Mouse (Mus musculus): ENCODE results near the gene Nfil3. TPM values are rescaled to one million over a fixed set of nuclear protein-coding genes. Genes with fewer than 3 reads are reported as not detected.

Nfil3 gene
- polyA plus RNA-seq, 1 experiment = not detected

DNA sequence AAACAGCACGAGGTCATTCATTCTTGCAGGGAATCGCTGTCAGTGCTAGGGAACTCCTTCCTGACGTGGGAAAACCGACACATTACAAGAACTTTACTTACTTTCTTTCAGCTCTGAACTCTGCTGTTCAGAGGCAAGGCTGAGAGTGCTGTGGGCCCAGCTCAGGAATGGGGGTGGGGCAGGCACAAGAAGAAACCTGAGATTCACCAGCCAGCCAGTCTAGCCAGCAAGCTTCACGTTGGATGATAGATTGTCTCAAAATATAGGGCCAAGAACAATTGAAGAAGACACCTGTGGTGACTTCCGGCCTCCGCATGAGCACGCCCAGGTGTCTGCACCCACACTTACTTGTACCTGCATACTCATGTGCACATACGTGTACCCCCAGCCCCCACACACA lies 9.3 kb upstream of the Nfil3 start:
- no peak for TF ChIP-seq GATA1 (IDR thresholded peaks at IDR 0.05; ENCODE audit: low read length)

DNA sequence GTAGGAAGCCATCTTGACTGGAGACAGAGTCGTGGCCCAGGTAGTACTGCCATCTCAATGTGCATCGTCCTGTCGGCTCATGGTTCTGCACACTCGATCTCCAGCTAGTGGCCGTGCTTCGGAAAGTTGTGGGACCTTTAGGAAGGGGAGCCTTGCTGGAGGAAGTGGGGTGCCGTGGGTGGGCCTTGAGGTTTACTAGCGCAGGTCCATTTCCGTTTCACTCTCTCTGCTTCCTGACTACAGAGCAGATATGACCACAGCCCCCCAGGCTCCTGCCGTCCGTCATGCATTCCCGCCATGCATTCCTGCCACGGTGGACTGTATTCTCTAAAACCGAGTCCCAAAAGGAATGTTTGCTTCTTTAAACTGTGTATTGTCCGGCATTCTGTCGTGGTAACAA lies 8.1 kb upstream of the Nfil3 start:
- no peak for TF ChIP-seq GATA1 (IDR thresholded peaks at IDR 0.05; ENCODE audit: low read length)

DNA sequence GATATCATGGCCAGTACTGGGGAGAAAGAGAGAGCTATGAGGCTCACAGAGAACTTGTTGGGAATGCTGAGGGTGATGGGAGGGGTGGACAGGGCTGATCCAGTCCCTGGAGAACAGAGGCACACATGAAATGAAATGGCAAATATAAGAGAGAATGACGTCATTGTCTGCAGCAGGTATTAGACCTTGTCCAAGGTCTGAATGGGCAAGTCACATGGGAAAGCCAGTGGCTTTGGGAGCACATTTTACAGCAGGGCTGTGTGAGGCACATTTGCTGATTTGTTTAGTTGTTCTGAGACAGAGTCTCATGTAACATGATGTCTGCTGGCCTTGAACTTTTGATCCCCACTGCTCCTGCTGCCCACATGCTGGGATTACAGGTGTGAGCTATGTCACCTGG lies 7.0 kb upstream of the Nfil3 start:
- TF ChIP-seq GATA1 (IDR thresholded peaks at IDR 0.05; ENCODE audit: low read length) = no peak

DNA sequence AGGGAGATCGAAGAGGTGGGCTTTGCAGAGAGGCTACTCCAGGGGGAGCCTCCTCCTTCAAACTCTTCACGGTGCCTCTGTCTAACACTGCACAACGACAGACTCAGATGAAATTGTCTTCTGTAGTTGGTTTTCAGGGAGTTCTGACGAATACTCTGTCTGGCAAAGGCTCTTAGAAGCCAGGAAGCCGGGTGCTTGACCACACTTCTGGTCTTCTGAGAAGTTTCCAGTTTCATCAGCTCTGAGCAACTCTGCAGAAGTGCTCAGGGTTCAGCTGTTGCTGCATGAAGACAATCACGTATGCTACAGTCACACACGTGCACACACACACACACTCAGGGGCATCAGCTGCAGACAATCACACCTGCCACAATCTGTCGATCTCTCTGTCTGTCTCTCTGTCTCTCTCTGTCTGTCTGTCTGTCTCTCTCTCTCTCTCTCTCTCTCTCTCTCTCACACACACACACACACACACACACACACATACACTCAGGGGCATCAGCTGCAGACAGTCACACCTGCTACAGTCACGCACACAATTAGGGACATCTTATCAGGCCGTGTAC lies 5.4 kb upstream of the Nfil3 start:
- no peak for TF ChIP-seq GATA1 (IDR thresholded peaks at IDR 0.05; ENCODE audit: low read length)

DNA sequence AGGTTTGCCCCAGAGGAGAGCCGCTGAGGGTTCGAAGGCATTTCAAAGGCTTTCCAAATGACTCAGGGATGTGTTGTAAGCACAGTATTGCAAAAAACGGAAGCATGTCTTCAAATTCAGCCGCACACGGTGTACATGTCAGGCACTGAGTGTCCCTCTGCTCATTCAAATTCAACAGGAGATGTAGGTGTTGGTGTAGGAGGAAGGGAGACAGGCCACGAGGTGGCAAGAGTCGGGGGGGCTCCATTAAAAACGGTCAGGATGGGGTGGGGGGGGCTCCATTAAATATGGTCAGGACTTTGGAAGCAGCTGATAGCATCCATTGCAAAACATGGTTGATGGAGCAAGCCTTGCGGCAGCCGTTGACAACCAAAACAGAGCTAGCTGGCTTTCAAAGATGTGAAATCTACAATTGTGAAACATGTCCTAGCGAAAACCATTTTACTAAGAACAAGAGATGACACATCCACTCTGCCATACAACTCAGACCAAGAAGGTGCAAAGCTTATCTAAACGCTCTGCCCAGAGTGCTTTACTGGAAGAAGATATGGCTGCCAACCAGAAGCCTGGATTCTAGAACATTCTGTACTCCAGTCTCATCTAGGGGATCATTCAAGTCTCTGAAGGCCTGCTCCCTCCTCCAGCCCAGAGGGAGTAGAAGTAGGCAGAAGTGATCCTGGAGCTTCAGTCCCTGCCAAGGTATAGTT lies 4.8 kb upstream of the Nfil3 start:
- no peak for TF ChIP-seq GATA1 (IDR thresholded peaks at IDR 0.05; ENCODE audit: low read length)

DNA sequence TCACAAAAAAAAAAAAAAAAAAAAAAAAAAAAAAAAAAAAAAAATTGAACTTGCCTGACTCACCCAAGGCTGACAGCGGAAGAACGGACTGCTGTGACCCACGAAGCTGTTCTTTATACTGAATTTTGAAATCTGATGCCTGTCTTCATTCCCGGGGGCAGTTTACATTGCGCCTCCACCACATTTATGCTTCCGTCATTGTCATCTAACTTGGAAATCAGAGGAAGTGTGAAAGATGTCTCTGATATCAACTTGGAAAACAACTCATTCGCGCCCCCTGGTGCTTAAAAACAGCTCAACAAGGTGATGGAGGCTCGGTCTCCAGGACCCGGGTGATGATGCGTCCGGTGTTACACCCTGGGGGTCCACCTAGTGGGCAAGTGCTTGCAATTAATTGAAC lies 1.8 kb upstream of the Nfil3 start:
- TF ChIP-seq GATA1 (IDR thresholded peaks at IDR 0.05; ENCODE audit: low read length) = no peak

DNA sequence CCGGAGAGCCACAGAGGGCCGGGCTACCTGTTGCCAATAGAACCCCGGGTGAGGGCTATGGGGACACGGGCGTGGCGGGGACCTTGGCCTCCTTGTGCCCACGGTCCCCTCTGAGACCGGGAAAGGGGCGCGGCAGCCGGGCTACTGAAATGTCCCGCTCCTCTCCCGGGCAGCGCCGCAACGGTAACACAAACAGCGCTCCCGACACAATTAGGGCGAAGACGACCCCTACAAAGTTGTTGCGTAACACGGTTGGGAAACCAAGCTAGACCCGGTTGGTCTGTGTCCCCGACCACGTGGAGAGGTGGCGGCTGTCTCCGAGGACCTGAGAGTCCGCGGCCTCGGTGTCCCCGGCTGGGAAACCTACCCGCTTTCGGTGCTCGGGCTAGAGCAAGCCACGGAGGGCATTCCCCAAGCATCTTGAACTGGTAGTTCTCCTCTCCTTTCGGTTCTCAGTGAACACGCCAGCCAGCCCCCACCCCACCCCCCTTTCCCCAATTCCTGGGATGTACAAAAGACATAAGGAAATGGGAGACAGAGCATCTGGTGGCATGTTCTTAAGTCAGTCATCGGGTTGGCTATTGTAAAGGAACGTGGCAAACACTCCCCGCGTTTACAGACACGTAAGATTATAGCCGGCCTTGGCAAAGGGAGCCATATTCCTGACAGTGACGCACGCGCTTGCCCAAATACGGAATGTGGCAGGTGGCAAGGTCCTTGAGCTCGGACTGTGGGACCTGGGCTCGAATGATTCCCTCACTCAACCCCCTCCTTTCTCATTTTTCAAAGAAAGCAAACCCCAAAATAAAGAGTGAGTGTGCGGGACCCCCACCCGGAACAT lies 788 bp upstream of the Nfil3 start:
- TF ChIP-seq GATA1 (IDR thresholded peaks at IDR 0.05; ENCODE audit: low read length) = no peak

DNA sequence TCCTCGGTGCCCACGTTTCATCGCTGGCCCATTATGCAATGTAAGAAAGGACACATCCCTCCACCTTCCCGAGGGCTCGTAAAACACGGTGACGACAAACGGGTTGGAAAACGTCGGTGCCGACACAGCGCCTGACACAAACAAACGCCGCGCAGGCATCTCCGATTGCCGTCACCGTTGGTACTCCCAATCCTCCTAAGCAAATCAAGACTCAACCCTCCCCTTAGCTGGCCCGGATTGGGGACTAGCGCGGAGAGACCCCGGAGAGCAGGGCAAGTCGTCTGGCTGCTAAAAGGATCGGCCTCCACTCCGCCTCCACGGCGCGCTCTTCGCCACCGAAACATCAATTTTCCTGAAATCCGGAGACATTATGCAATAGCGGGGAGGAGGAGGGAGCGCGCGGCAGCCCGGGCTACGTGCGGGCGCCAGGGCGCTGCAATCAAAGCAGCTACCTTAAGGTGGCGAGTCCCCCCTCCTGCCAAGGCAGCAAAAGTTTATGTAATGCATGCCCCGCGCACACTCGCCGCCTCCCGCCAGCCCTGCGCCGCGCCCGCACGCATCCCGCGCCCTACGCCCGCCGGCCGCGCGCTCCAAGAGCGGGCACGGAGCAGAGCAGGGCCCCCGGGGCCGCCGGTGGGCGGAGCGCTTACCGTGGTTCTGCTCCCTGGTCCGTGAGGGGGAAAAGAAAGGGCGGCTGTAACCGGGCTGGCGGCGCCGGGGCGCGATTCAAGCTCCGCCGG lies 492 bp downstream of the Nfil3 start:
- no peak for TF ChIP-seq GATA1 (IDR thresholded peaks at IDR 0.05; ENCODE audit: low read length)

DNA sequence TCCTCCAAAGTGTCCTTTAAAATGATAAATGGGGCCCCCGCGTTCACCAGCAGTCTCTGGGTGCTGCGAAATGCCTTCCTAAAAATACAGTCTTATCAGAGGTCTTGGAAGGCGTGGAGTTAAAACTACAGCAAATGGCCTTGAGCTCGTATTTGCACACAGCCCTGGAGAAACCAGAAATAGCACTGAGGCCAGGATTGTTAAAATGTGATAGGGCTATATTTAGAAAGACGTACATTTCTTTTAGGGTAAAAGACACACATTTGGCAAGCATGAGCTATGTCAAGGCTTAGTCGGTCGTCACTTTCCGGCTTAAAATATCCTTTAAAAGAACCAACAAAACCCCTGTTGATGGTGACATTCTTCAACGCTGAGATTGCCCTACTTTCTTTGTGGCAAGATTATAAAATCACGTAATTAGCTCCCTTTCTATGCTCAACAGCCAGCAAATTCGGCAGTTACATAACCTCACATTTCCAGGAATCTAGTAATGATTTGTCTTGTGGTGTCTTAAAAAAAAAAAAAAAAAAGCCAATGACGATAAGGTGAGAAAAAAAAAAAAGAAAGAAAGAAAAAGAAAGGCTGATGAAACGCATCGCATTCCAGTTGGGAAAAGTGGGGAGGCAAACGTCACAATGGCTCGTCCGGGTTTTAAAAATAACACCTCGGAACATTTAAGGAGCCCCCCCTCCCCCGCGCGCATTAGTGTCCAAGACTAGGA lies 1.4 kb downstream of the Nfil3 start:
- no peak for TF ChIP-seq GATA1 (IDR thresholded peaks at IDR 0.05; ENCODE audit: low read length)

DNA sequence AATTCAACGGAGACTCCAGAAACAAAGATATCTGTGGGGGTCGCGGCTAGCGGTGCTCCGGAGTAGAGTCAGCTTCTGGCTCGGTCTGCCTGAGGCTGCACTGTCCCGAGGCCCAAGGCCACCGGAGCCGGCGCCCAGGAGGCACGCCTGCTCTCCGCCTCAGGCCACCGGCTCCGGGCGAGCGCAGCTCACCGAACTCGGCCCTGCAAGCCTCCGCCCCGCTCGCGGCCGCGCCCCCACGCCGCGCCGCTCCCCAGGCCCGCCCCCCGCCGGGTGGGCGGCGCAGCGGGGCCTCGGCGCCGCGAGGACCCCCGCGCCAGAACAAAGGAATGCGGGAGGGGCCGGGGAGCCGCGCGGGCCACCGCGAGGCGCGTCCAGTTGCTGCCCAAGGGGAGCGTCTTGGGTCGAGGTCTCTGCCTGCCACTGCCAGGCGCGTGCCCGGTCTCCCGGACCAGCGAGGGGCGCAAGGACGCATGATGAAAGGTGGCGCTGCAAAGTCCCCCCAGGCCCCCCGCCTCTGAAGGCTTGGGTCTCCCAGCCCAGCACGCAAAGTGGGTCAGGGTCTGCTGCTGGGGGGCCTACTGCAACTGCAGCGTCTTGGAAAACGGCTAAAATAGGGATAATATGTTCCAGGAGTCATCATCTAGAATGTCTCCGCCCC lies 2.4 kb downstream of the Nfil3 start:
- TF ChIP-seq GATA1 (IDR thresholded peaks at IDR 0.05; ENCODE audit: low read length) = no peak

DNA sequence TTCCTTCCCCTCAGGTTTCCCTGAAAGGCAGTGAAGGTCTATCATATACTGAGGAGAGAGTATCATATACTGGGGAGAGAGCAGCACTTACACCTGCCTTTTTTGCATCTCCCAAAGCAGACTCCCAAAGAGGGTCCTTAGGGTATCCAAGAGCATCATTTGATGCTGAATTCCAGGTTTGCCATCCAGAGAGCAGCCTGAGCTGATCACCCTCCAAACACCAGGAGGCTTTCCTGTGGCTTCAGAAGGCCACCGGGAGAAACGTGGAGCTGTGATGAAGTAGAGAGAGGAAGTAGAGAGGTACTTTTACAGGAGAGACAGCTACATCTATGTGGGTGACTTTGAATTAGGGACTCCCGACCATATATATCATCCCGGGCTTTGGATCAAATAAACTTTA lies 3.1 kb downstream of the Nfil3 start:
- TF ChIP-seq GATA1 (IDR thresholded peaks at IDR 0.05; ENCODE audit: low read length) = no peak

DNA sequence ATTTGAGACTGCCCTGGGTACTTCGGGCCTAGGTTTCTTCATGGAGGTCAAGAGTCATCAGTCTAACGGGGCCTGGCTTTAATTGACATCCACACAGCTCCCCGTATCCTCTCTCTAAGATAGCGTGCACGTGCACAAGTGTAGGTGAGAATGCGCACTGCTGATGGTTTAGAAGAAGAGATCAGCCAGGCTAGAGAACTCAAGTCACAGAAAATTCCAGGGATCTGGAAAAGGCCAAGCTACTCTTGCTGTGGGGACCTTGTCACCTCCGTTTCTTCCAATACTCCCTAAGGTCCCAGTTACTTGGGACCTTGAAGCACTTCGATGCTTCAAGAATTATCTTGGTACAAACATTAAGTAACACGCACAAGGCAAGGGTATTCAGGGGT lies 3.7 kb downstream of the Nfil3 start:
- TF ChIP-seq GATA1 (IDR thresholded peaks at IDR 0.05; ENCODE audit: low read length) = no peak

DNA sequence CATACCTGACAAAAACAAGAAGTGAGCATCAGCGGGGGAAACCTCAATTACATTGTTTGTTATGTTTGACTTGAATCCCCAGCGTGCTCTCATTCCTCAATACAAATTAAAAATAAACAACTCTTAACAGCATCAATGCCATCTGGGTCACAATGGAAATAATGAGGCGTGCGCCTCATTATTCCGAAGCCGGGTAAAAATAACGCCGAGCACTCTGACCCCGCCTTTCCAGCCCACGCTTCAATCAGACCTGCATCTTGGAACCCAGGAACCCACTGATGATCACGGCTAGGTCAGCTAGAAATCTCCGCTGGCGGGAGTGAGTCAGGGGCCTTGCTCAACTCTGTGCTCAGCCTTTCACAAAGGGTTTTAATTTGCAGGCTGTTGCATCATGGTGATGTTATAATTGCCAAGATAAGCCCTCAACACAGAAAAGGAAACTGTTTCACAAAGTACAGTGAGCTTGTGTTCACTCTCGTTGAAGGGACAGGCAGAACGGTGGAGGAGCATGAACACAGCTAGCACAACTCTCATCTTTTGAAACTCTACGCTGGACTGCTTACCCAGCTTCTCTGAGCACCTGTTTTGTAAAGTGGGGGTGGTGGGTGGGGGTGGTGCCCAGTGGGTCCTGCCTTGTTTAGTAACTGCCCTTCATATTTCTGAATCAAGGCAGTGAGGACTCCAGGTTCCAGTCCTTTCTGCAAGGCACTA lies 4.2 kb downstream of the Nfil3 start:
- TF ChIP-seq GATA1 (IDR thresholded peaks at IDR 0.05; ENCODE audit: low read length) = no peak

DNA sequence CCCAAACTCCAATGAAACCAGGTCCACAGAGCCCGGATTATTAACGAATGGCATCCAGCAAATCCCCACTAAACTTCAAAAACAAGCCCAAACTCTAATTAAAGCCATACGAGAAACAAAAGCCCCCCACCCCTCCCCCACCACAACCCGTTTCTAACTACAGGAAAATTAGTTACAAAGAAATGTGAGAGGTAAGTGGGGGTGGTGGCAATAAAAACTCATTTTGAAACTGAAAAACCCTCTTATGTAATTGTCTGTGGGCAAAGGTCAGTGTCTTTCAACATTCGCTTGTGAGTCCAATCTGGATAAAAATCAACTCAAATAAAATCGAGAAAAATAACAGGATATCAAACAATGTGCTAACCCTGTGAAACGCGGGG lies 4.8 kb downstream of the Nfil3 start:
- TF ChIP-seq GATA1 (IDR thresholded peaks at IDR 0.05; ENCODE audit: low read length) = no peak
